Mouse (Mus musculus): ENCODE results near the gene Tmem11. TPM values are rescaled to one million over a fixed set of nuclear protein-coding genes. Genes with fewer than 3 reads are reported as not detected.
"Not testable (repeated sequence)": the region's sequence is repeated elsewhere in the genome, so short reads cannot be mapped to it uniquely, and the experiment has no call there.

Gene Tmem11
- polyA plus RNA-seq, 1 experiment: 46.6 TPM

- Histone ChIP-seq H3K27me3 (ENCODE audit: control insufficient read depth, insufficient read depth, low read length, poor library complexity, severe bottlenecking) (no peaks in the 10 kb centered on the region), H3K4me1 (ENCODE audit: control insufficient read depth, insufficient read depth, low read length) (peaks cover 2% of the 10 kb centered on the region), H3K4me3 (ENCODE audit: low read depth, low read length) (no peak overlapping the region), H3K36me3 (ENCODE audit: control insufficient read depth, insufficient read depth, low read length, poor library complexity, severe bottlenecking) (no peaks in the 10 kb centered on the region), H3K9ac (ENCODE audit: low read depth, poor library complexity, severe bottlenecking) (no peak overlapping the region), H3K27ac (ENCODE audit: insufficient read depth, low read length) (no peak overlapping the region), H3K9me3 (replicated peaks; ENCODE audit: control insufficient read depth, insufficient read depth, low read length, poor library complexity, severe bottlenecking) (no peaks in the 10 kb centered on the region)
- TF ChIP-seq POLR2A (IDR thresholded peaks at IDR 0.05; ENCODE audit: insufficient read depth, low read length) (no peak), CTCF (IDR thresholded peaks at IDR 0.05; ENCODE audit: low read depth, low read length) (no peak), EP300 (IDR thresholded peaks at IDR 0.05; ENCODE audit: insufficient read depth, low read depth, low read length) (no peak)
Observed at GRCm38 (mm10) chr11:60880559-60880958, 1.5 kb upstream of the Tmem11 start.

GRCm38 (mm10) chr11:60879423-60879822 lies 351 bp upstream of the Tmem11 start:
- peak; percentile 83 for TF ChIP-seq CTCF (IDR thresholded peaks at IDR 0.05; ENCODE audit: low read depth, low read length)
- no peak for TF ChIP-seq POLR2A (IDR thresholded peaks at IDR 0.05; ENCODE audit: insufficient read depth, low read length)
- TF ChIP-seq EP300 (IDR thresholded peaks at IDR 0.05; ENCODE audit: insufficient read depth, low read depth, low read length): 0 out of 2 replicates have a peak, but pooled peaks have one; percentile 35
- H3K4me3 ChIP-seq (ENCODE audit: low read depth, low read length): peak overlapping the region; percentile 81
- H3K4me1 ChIP-seq (ENCODE audit: control insufficient read depth, insufficient read depth, low read length): peaks cover 4% of the 10 kb centered on the region
- H3K27me3 ChIP-seq (ENCODE audit: control insufficient read depth, insufficient read depth, low read length, poor library complexity, severe bottlenecking): no peaks in the 10 kb centered on the region
- peak overlapping the region; percentile 67 for H3K27ac ChIP-seq (ENCODE audit: insufficient read depth, low read length)
- H3K9me3 ChIP-seq (replicated peaks; ENCODE audit: control insufficient read depth, insufficient read depth, low read length, poor library complexity, severe bottlenecking): no peaks in the 10 kb centered on the region
- peaks cover 4% of the 10 kb centered on the region; the same call in 1 of the 2 replicates for H3K36me3 ChIP-seq (ENCODE audit: control insufficient read depth, insufficient read depth, low read length, poor library complexity, severe bottlenecking)
- H3K9ac ChIP-seq (ENCODE audit: low read depth, poor library complexity, severe bottlenecking): peak overlapping the region; percentile 75

- TF ChIP-seq CTCF (IDR thresholded peaks at IDR 0.05; ENCODE audit: low read depth, low read length) (no peak), EP300 (IDR thresholded peaks at IDR 0.05; ENCODE audit: insufficient read depth, low read depth, low read length) (no peak), POLR2A (IDR thresholded peaks at IDR 0.05; ENCODE audit: insufficient read depth, low read length) (no peak)
- no peaks in the 10 kb centered on the region for H3K27me3 ChIP-seq (ENCODE audit: control insufficient read depth, insufficient read depth, low read length, poor library complexity, severe bottlenecking)
- H3K27ac ChIP-seq (ENCODE audit: insufficient read depth, low read length): no peak overlapping the region
- peaks cover 4% of the 10 kb centered on the region; the same call in 1 of the 2 replicates for H3K36me3 ChIP-seq (ENCODE audit: control insufficient read depth, insufficient read depth, low read length, poor library complexity, severe bottlenecking)
- no peaks in the 10 kb centered on the region for H3K9me3 ChIP-seq (replicated peaks; ENCODE audit: control insufficient read depth, insufficient read depth, low read length, poor library complexity, severe bottlenecking)
- H3K9ac ChIP-seq (ENCODE audit: low read depth, poor library complexity, severe bottlenecking): peak overlapping the region; percentile 97
- peak overlapping the region; percentile 86 for H3K4me3 ChIP-seq (ENCODE audit: low read depth, low read length)
- peaks cover 4% of the 10 kb centered on the region for H3K4me1 ChIP-seq (ENCODE audit: control insufficient read depth, insufficient read depth, low read length)
Observed at GRCm38 (mm10) chr11:60878056-60878612, 938 bp downstream of the Tmem11 start.

GRCm38 (mm10) chr11:60873101-60873500 lies 6.0 kb downstream of the Tmem11 start:
- Histone ChIP-seq H3K4me3 (ENCODE audit: low read depth, low read length) (no peak overlapping the region), H3K27me3 (ENCODE audit: control insufficient read depth, insufficient read depth, low read length, poor library complexity, severe bottlenecking) (no peaks in the 10 kb centered on the region), H3K9ac (ENCODE audit: low read depth, poor library complexity, severe bottlenecking) (no peak overlapping the region), H3K9me3 (replicated peaks; ENCODE audit: control insufficient read depth, insufficient read depth, low read length, poor library complexity, severe bottlenecking) (no peaks in the 10 kb centered on the region), H3K27ac (ENCODE audit: insufficient read depth, low read length) (no peak overlapping the region), H3K36me3 (ENCODE audit: control insufficient read depth, insufficient read depth, low read length, poor library complexity, severe bottlenecking) (peaks cover 16% of the 10 kb centered on the region), H3K4me1 (ENCODE audit: control insufficient read depth, insufficient read depth, low read length) (peaks cover 4% of the 10 kb centered on the region)
- TF ChIP-seq POLR2A (IDR thresholded peaks at IDR 0.05; ENCODE audit: insufficient read depth, low read length) (no peak), CTCF (IDR thresholded peaks at IDR 0.05; ENCODE audit: low read depth, low read length) (no peak), EP300 (IDR thresholded peaks at IDR 0.05; ENCODE audit: insufficient read depth, low read depth, low read length) (no peak)

GRCm38 (mm10) chr11:60871409-60871808 lies 7.7 kb downstream of the Tmem11 start:
- H3K9me3 ChIP-seq (replicated peaks; ENCODE audit: control insufficient read depth, insufficient read depth, low read length, poor library complexity, severe bottlenecking): no peaks in the 10 kb centered on the region
- TF ChIP-seq CTCF (IDR thresholded peaks at IDR 0.05; ENCODE audit: low read depth, low read length) (no peak), EP300 (IDR thresholded peaks at IDR 0.05; ENCODE audit: insufficient read depth, low read depth, low read length) (no peak), POLR2A (IDR thresholded peaks at IDR 0.05; ENCODE audit: insufficient read depth, low read length) (no peak)
- H3K27me3 ChIP-seq (ENCODE audit: control insufficient read depth, insufficient read depth, low read length, poor library complexity, severe bottlenecking): no peaks in the 10 kb centered on the region
- no peak overlapping the region for H3K27ac ChIP-seq (ENCODE audit: insufficient read depth, low read length)
- H3K36me3 ChIP-seq (ENCODE audit: control insufficient read depth, insufficient read depth, low read length, poor library complexity, severe bottlenecking): peaks cover 21% of the 10 kb centered on the region
- H3K4me1 ChIP-seq (ENCODE audit: control insufficient read depth, insufficient read depth, low read length): peaks cover 2% of the 10 kb centered on the region
- no peak overlapping the region for H3K4me3 ChIP-seq (ENCODE audit: low read depth, low read length)
- H3K9ac ChIP-seq (ENCODE audit: low read depth, poor library complexity, severe bottlenecking): no peak overlapping the region

- not testable (repeated sequence) for H3K27ac ChIP-seq (ENCODE audit: insufficient read depth, low read length); H3K4me3 ChIP-seq (ENCODE audit: low read depth, low read length); H3K27me3 ChIP-seq (ENCODE audit: control insufficient read depth, insufficient read depth, low read length, poor library complexity, severe bottlenecking); H3K9ac ChIP-seq (ENCODE audit: low read depth, poor library complexity, severe bottlenecking); H3K4me1 ChIP-seq (ENCODE audit: control insufficient read depth, insufficient read depth, low read length); H3K9me3 ChIP-seq (replicated peaks; ENCODE audit: control insufficient read depth, insufficient read depth, low read length, poor library complexity, severe bottlenecking)
- peaks cover 18% of the 10 kb centered on the region for H3K36me3 ChIP-seq (ENCODE audit: control insufficient read depth, insufficient read depth, low read length, poor library complexity, severe bottlenecking)
Observed at GRCm38 (mm10) chr11:60869471-60869870, 9.6 kb downstream of the Tmem11 start.
